Mouse (Mus musculus) liver, postnatal 0 days (tissue): Measurements from ENCODE around the gene Eml2. TPM values are rescaled to one million over a fixed set of nuclear protein-coding genes. Genes with fewer than 3 reads are reported as not detected.

Experiments used
- ATAC-seq: fragments of 200-750 bp; cut with Nextera tagmentation; 2 replicates; pipeline ENCODE4 v1.8.0; 2017; ENCODE audit warnings: mild to moderate bottlenecking, moderate library complexity
- DNase-seq: peaks from one replicate; pipeline ENCODE4 v3.0.0-alpha.2; 2016
- H3K27ac ChIP-seq: fragments of 300-500 bp; sonication (generic); 2 replicates; pipeline ENCODE4 v1.5.1; 2014; ENCODE audit warnings: antibody characterized with exemption, moderate library complexity, mild to moderate bottlenecking, low read depth
- H3K27me3 ChIP-seq: fragments of 300-500 bp; sonication (generic); 2 replicates; pipeline ENCODE4 v1.6.1; 2014; ENCODE audit warnings: low read length, control low read depth, mixed read lengths; ENCODE audit not compliant: insufficient read depth
- H3K36me3 ChIP-seq: fragments of 300-500 bp; sonication (generic); replicated peaks from 2 replicates; pipeline ENCODE4 v1.6.1; 2014; ENCODE audit warnings: mild to moderate bottlenecking, control low read depth, low read length, moderate library complexity, mixed read lengths; ENCODE audit not compliant: insufficient read depth
- H3K4me1 ChIP-seq: fragments of 300-500 bp; sonication (generic); 2 replicates; pipeline ENCODE4 v1.6.1; 2014; ENCODE audit warnings: antibody characterized with exemption, mild to moderate bottlenecking, control low read depth; ENCODE audit not compliant: insufficient read depth
- H3K4me2 ChIP-seq: fragments of 300-500 bp; sonication (generic); 2 replicates; pipeline ENCODE4 v1.6.1; 2014; ENCODE audit warnings: low read depth, mild to moderate bottlenecking, low read length, moderate library complexity, mixed read lengths
- H3K4me3 ChIP-seq: fragments of 300-500 bp; sonication (generic); 2 replicates; pipeline ENCODE4 v1.5.1; 2014; ENCODE audit warnings: low read depth, low read length
- H3K9ac ChIP-seq: fragments of 300-500 bp; sonication (generic); replicated peaks from 2 replicates; pipeline ENCODE4 v1.6.1; 2014; ENCODE audit warnings: mild to moderate bottlenecking, moderate library complexity
- H3K9me3 ChIP-seq: fragments of 300-500 bp; sonication (generic); 2 replicates; pipeline ENCODE4 v1.6.1; 2016; ENCODE audit warnings: mild to moderate bottlenecking, control low read depth, low read length, mixed read lengths
- CTCF ChIP-seq: sonication (generic); IDR thresholded peaks from 2 replicates; pipeline ENCODE4 v1.5.1; 2016; ENCODE audit warnings: antibody characterized with exemption, low read depth
- EP300 ChIP-seq: IDR thresholded peaks from 2 replicates; pipeline ENCODE4 v1.6.1; 2016; ENCODE audit warnings: antibody characterized with exemption, low read depth, mild to moderate bottlenecking
- WGBS: fragments of 180-500 bp; shearing (Covaris S2); extraction: QIAGEN DNeasy Blood & Tissue Kit; methylation state at CpG from one replicate; pipeline ENCODE4 v1.1.7; 2014; ENCODE audit not compliant: insufficient replicate concordance; 5-methylcytosine and 5-hydroxymethylcytosine counted together
- polyA plus RNA-seq: library from polyadenylated mRNA; unstranded; fragments of >200 nt; fragmentation: Nextera tagmentation; extraction: Ambion mirVana; gene quantifications from 2 replicates; pipeline ENCODE4 v1.2.1, GENCODE M21; 2015

Eml2 gene
- polyA plus RNA-seq, 1 experiment from 2014 or later: 3.3 TPM

- DNase-seq: no peak
- H3K9ac ChIP-seq: no peak overlapping the region
- peaks cover 7% of the 10 kb centered on the region for H3K4me1 ChIP-seq
- no peak overlapping the region for H3K4me2 ChIP-seq
- no peak overlapping the region for H3K27ac ChIP-seq
- peaks cover 13% of the 10 kb centered on the region for H3K36me3 ChIP-seq
- H3K4me3 ChIP-seq: no peak overlapping the region
- no peaks in the 10 kb centered on the region for H3K27me3 ChIP-seq
- no peak for ATAC-seq
- TF ChIP-seq CTCF (no peak), EP300 (no peak)
- no peaks in the 10 kb centered on the region for H3K9me3 ChIP-seq
- 91% methylated on average over 8 of the region's 8 CpGs for WGBS
Observed at GRCm38 (mm10) chr7:19240905-19241463, 64.8 kb downstream of the Eml2 start.

GRCm38 (mm10) chr7:19242005-19242404 lies 65.8 kb downstream of the Eml2 start:
- Histone ChIP-seq H3K9me3 (no peaks in the 10 kb centered on the region), H3K4me1 (peaks cover 10% of the 10 kb centered on the region)
- 90% methylated on average over 1 of the region's 1 CpGs for WGBS

GRCm38 (mm10) chr7:19243858-19244257 lies 67.6 kb downstream of the Eml2 start:
- Histone ChIP-seq H3K27ac (no peak overlapping the region), H3K4me2 (no peak overlapping the region), H3K9me3 (no peaks in the 10 kb centered on the region), H3K36me3 (peaks cover 18% of the 10 kb centered on the region), H3K9ac (no peak overlapping the region), H3K4me1 (peaks cover 15% of the 10 kb centered on the region), H3K27me3 (no peaks in the 10 kb centered on the region), H3K4me3 (no peak overlapping the region)
- 68% methylated on average over 5 of the region's 5 CpGs for WGBS
- ATAC-seq: no peak
- TF ChIP-seq EP300 (no peak), CTCF (no peak)
- DNase-seq: no peak

More at GRCm38 (mm10) chr7:19242005-19242404, 65.8 kb downstream of the Eml2 start:
- H3K27ac ChIP-seq: no peak overlapping the region
- no peak overlapping the region for H3K4me2 ChIP-seq
- TF ChIP-seq CTCF (no peak), EP300 (no peak)
- H3K36me3 ChIP-seq: peaks cover 18% of the 10 kb centered on the region
- H3K27me3 ChIP-seq: no peaks in the 10 kb centered on the region
- H3K9ac ChIP-seq: no peak overlapping the region
- H3K4me3 ChIP-seq: no peak overlapping the region
- ATAC-seq: no peak
- no peak for DNase-seq

GRCm38 (mm10) chr7:19245083-19245482 lies 68.9 kb downstream of the Eml2 start:
- WGBS: 88% methylated on average over 3 of the region's 3 CpGs
- no peak for TF ChIP-seq CTCF
- TF ChIP-seq EP300: no peak
- H3K4me3 ChIP-seq: no peak overlapping the region
- DNase-seq: no peak
- peaks cover 18% of the 10 kb centered on the region for H3K36me3 ChIP-seq
- no peak overlapping the region for H3K9ac ChIP-seq
- ATAC-seq: no peak
- H3K27ac ChIP-seq: no peak overlapping the region
- peaks cover 15% of the 10 kb centered on the region for H3K4me1 ChIP-seq
- no peaks in the 10 kb centered on the region for H3K27me3 ChIP-seq
- no peaks in the 10 kb centered on the region for H3K9me3 ChIP-seq
- no peak overlapping the region for H3K4me2 ChIP-seq

GRCm38 (mm10) chr7:19246855-19247254 lies 70.6 kb downstream of the Eml2 start:
- TF ChIP-seq CTCF (no peak), EP300 (no peak)
- Histone ChIP-seq H3K4me3 (no peak overlapping the region), H3K9ac (no peak overlapping the region), H3K4me2 (peak overlapping the region; percentile 27), H3K36me3 (peaks cover 18% of the 10 kb centered on the region), H3K27me3 (no peaks in the 10 kb centered on the region), H3K27ac (no peak overlapping the region), H3K4me1 (peaks cover 8% of the 10 kb centered on the region), H3K9me3 (no peaks in the 10 kb centered on the region)
- no peak for DNase-seq
- 74% methylated on average over 1 of the region's 1 CpGs for WGBS
- 0 out of 2 replicates have a peak, but pooled peaks have one; percentile 36 for ATAC-seq

GRCm38 (mm10) chr7:19247511-19247910 lies 71.3 kb downstream of the Eml2 start:
- ATAC-seq (no peak), DNase-seq (no peak)
- Histone ChIP-seq H3K4me3 (no peak overlapping the region), H3K27ac (no peak overlapping the region), H3K27me3 (no peaks in the 10 kb centered on the region), H3K4me1 (peaks cover 8% of the 10 kb centered on the region), H3K36me3 (peaks cover 18% of the 10 kb centered on the region), H3K4me2 (no peak overlapping the region; the same call in 1 of the 2 replicates), H3K9me3 (no peaks in the 10 kb centered on the region), H3K9ac (no peak overlapping the region)
- TF ChIP-seq EP300: no peak
- TF ChIP-seq CTCF: no peak
- WGBS: 70% methylated on average over 2 of the region's 2 CpGs
